Mouse (Mus musculus) cerebellum, adult 18-20 months (tissue): ENCODE results near the gene Cck.
A peak's percentile ranks its signal among the peaks of the same experiment; 100 is the strongest.
"Not testable (repeated sequence)": the region's sequence is repeated elsewhere in the genome, so short reads cannot be mapped to it uniquely, and the experiment has no call there.

Source experiments
- DNase-seq, 2 experiments: peaks; one replicate each; pipeline ENCODE4 v3.0.0; 2021

Cck gene

GRCm38 (mm10) chr9:121459950-121460349, 35.5 kb downstream of the Cck start:
- DNase-seq, result no peak

- DNase-seq, result peak; percentile 69 to 73
These were observed 37.0 kb downstream of the Cck start for GRCm38 (mm10) chr9:121458466-121458865.

GRCm38 (mm10) chr9:121456739-121457515, 38.6 kb downstream of the Cck start:
- DNase-seq, result no peak

GRCm38 (mm10) chr9:121454891-121455290, 40.6 kb downstream of the Cck start:
- no peak for DNase-seq

GRCm38 (mm10) chr9:121452342-121452942, 43.1 kb downstream of the Cck start:
- DNase-seq, result not testable (repeated sequence)

GRCm38 (mm10) chr9:121446431-121446831, 49.1 kb downstream of the Cck start:
- peak; percentile 54 to 60 for DNase-seq

GRCm38 (mm10) chr9:121445364-121445763, 50.1 kb downstream of the Cck start:
- peak; percentile 62 to 65 for DNase-seq

GRCm38 (mm10) chr9:121444367-121444707, 51.2 kb downstream of the Cck start:
- peak; percentile 85 to 90 for DNase-seq

GRCm38 (mm10) chr9:121443696-121444366, 51.7 kb downstream of the Cck start:
- DNase-seq, result peak; percentile 48 to 49

GRCm38 (mm10) chr9:121442145-121442544, 53.3 kb downstream of the Cck start:
- DNase-seq, result no peak
